Mouse (Mus musculus) mature B cell (primary cell): ENCODE results near the gene Lrrc1.
"Not testable (repeated sequence)": the region's sequence is repeated elsewhere in the genome, so short reads cannot be mapped to it uniquely, and the experiment has no call there.

Experiments used
- in situ Hi-C: fragments of 300-500 bp; cut with MboI; formaldehyde crosslinking; loops from 2 replicates; pipeline ENCODE4 v1.14.3; 2019

Lrrc1 gene

GRCm38 (mm10) chr9:77544354-77545067, at the start of gene Lrrc1:
Lrrc1 (minus strand) TSS chr9:77544870.
- in situ Hi-C loops, result no loop called here

DNA sequence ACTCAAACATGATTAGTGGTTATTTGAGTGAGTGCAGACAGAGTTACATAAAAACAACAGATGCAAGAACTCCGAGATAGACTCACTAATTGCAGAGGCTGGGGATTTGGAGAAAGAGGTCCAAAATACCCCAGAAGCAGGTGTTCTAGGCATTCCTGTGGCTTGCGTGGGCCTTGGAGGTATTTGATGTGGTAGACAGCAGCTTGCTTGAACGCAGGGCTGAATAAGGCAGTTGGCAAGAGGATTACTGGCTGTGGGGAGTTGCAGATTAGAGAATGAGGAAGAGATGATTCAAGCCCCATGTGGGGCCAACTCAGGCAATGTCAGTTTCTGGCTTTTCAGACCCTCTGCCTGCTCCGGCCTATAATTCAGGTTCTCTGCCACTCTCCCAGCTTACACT, 47.8 kb upstream of the Lrrc1 start:
- in situ Hi-C loops, result no loop called here

DNA sequence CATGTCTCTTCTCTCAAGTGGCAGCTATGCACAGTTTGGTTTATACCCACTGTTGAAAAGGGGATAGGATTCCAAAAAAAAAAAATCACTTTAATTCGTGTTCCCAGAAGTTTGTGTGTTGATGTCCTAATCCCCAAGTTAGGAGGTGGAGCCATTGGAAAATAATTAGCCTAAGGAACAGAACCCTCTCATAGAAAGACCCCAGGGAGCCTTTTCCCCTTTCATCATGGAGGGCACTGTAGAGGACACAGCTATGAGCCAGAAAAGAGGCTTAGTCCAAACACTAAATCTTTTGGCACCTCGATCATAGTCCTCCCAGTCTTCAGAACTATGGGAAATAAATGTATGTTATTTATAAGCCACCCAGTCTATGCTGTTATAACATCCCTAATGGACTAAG, 44.8 kb upstream of the Lrrc1 start:
- in situ Hi-C loops, result no loop called here

GRCm38 (mm10) chr9:77587616-77588015, 42.9 kb upstream of the Lrrc1 start:
- in situ Hi-C loops, result no loop called here

GRCm38 (mm10) chr9:77586806-77587591, 42.3 kb upstream of the Lrrc1 start:
- in situ Hi-C loops, result no loop called here

DNA sequence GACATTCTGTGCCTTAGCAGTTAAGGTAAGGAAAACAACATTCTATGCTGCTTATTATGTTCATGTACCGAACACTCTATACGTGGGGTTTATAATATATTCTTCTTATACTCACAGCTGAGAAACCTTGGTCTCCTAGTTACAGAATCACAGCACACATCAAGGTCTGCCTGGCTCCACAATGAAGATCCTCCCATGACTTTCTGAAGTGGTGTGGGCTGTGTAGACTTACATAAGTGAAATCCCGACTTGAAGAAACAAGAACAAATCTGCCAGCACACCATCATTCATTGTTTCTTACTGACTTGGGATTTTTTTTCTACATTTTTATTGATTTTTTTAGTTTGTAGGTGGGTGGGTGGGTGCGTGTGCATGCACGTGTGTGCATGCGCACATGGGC, 40.1 kb upstream of the Lrrc1 start:
- in situ Hi-C loops, result no loop called here

GRCm38 (mm10) chr9:77583302-77583701, 38.6 kb upstream of the Lrrc1 start:
- in situ Hi-C loops, result no loop called here

DNA sequence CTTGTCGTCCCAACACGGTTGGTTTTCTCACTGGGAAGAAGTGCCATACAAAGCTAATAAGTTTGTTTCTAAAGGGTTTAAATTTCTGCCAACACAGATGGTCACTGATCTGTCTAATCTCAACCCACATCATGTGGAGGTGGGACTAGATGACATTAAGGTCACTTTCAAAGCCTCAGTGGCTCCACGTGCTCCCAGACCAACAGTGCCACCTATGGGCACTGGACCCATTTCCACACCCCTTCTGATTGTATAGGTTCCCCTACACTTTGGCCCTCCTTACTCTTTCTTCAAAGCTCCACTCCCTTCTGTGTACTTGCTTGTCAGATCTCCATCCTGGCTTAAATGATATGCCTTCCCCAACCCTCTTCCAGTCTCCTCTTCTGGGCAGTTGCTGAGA, 35.2 kb upstream of the Lrrc1 start:
- in situ Hi-C loops, result no loop called here

- in situ Hi-C loops, result no loop called here
Observed at GRCm38 (mm10) chr9:77577931-77578330, 33.3 kb upstream of the Lrrc1 start.

DNA sequence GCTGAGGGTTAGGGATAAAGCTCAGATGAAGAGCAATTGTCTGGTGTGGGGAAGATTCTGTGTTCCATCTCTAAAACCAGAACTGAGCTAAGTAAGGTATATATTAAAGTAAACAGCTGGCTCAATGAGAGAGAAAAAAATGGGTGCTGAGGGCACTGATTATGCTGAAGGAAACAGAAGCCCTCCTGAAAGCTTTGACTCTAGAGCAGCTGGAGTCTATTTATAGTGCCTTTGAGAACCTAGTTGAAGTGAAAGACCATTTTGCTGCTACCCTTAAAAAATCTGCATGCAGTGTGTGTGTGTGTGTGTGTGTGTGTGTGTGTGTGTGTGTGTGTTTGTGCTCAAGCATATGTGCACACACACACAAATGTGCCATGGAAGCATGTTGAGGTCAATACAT, 32.7 kb upstream of the Lrrc1 start:
- in situ Hi-C loops, result no loop called here

- in situ Hi-C loops, result no loop called here
Observed at GRCm38 (mm10) chr9:77576320-77576719, 31.6 kb upstream of the Lrrc1 start.

- in situ Hi-C loops, result not testable (repeated sequence)
Observed at GRCm38 (mm10) chr9:77574996-77575395, 30.3 kb upstream of the Lrrc1 start.

- in situ Hi-C loops, result no loop called here
Observed at GRCm38 (mm10) chr9:77571851-77572250, 27.2 kb upstream of the Lrrc1 start.

DNA sequence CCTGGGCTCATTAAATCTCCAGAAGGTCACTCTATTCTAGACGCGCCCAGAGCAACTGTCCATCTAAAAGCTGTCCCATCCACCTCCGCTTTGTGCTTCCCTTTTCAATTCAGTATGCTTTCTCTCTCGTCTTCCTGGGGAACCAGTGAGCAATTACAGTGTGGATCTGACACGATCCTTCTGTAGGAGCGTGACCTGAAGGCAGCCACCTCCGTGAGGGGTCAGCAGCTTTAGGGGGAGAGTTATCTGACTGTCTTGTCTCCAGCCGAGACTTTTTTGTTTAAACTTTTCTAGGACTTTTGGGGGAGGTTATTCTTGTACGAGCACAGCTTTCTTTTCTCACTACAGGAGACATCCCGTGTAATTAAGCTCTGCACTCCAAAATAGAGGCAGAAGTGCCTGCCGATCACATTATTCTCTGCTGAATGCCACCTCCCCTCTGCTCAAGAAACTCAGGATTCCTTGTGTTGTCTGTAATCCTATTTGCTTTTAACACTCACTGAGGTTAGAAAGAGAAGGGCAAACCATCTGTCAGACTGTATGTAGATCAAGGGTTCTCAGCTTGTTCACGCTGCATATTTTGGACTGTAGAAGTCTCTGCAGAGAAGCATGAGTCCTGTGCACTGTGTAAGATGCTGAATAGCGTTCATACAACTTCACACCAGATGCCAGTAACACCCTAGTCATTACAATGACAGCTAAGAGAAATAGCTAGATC, 24.3 kb upstream of the Lrrc1 start:
- in situ Hi-C loops, result no loop called here

- in situ Hi-C loops, result no loop called here
Observed at GRCm38 (mm10) chr9:77561827-77562226, 17.2 kb upstream of the Lrrc1 start.

DNA sequence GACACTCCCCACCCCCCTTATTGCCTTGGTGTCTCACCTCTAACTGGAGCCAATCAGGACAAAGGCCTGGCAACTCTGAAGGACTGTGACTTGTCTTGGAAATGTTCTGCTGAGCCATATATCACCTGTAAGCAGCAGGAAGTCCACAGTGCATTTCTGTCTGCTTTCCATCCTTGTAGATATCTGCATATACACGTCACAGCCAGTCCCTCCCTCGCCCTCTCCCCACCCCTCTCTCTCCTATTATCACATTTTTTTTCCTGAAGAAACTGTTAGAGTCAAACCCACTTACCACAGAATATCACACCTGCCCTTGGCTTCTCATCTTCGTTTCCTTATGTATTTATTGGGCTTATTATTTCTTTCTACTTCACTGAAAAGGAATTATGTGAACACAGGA, 13.3 kb upstream of the Lrrc1 start:
- in situ Hi-C loops, result no loop called here

DNA sequence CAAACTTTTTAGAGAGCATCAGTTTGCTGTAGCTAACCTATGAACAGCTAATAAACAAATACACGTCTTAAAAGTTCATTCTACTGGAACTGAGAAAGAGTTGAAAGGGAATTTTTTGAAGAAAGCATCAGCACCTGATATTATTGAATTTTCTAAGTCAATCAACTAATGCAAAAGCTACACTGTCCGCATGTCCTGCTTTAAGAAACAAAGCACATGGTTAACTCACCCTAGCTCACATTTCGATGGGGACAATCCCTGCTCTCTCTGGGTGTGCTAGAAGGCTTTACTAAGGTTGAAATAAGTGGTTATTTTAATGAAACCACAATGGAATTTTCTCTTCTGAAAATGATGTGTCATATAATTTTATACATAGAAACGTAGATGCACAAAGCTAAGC, 12.5 kb upstream of the Lrrc1 start:
- in situ Hi-C loops, result no loop called here

DNA sequence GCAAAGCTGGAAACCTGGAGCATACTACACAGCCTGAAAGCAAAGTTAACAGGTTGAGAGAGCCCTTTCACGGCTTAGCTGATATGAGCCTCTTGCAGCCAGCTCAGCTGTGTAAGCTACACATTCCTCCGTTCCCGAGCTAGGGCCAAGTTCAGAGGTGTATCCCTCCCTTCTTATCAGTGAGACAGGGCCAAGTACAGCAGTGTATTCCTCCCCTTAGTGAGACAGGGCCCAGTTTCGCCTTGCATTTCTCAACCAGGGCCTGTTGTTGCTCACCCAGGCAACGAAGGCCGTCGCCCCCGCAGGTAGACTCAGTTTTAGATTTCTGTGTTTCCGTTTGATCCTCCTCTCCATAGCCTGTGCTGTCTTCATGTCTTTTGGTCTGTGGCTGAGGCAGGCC, 11.8 kb upstream of the Lrrc1 start:
- in situ Hi-C loops, result no loop called here

- in situ Hi-C loops, result no loop called here
Observed at GRCm38 (mm10) chr9:77553465-77553864, 8.8 kb upstream of the Lrrc1 start.

DNA sequence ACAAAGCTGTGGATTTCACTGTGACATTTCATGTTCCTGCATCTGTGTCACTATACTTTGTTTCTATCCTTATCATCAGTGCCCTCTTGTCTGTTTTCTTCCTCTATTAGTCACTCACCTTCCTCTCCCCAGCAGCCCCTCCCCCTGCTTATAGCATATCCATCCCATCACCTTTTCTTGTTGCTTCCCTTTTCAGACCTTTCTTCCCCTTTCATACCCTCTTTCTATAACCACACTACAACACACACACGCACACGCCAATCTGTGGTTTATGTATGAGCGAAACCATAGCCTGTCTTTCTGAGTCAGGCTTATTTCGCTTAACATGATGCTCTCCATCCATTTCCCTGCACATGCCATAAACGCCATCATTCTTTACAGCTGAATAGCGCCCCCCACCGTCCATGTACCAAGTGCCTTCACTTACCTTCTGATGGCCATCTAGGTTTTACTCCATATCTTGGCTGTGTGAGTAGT, 6.4 kb upstream of the Lrrc1 start:
- in situ Hi-C loops, result no loop called here

DNA sequence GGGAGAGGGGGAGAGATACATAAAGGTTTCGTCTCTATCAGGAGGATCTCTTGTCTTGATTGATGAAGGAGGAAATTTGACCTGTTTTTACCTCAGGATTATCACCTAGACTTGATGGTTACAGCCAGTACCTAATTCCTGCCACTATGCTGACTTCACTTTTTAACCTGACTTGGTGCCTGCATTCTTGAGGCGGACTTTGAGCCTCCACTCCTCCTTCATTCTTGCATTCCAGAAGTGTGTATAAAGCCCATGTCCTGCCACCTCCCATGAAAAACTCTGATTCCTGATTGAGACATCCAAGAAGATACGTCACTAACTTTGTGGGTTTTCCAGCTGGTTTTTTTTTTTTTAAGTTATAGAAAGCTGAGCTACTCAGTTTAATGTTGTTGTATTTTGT, 1.3 kb upstream of the Lrrc1 start:
- in situ Hi-C loops, result no loop called here

- in situ Hi-C loops, result no loop called here
Observed at GRCm38 (mm10) chr9:77545068-77545421, 375 bp upstream of the Lrrc1 start.
